Mouse (Mus musculus) ES-E14 (cell line): ENCODE measurements around the gene Ankrd42. TPM values are rescaled to one million over a fixed set of nuclear protein-coding genes. Genes with fewer than 3 reads are reported as not detected.

Source experiments
- DNase-seq: peaks from one replicate; pipeline ENCODE4 v3.0.0-alpha.2; 2013; ENCODE audit warnings: low read depth, low spot score
- H3K27ac ChIP-seq: 2 replicates; pipeline ENCODE4 v1.5.1; 2012; ENCODE audit warnings: low read depth, mild to moderate bottlenecking, low read length, moderate library complexity, mixed read lengths; ENCODE audit not compliant: poor library complexity, insufficient read depth, severe bottlenecking
- H3K36me3 ChIP-seq: 2 replicates; pipeline ENCODE4 v1.6.1; 2012; ENCODE audit warnings: mild to moderate bottlenecking, low read length, moderate library complexity, mixed read lengths; ENCODE audit not compliant: control insufficient read depth, poor library complexity, insufficient read depth, severe bottlenecking
- H3K4me1 ChIP-seq, 2 experiments: fragments of 150-350 bp in 1 of 2; sonication (generic) in 1 of 2; 2 replicates each; pipeline ENCODE4 v1.6.1; 2012; ENCODE audit warnings: low read length in 2 of 2, mild to moderate bottlenecking in 1 of 2, mixed read lengths in 1 of 2; ENCODE audit not compliant: control insufficient read depth in 2 of 2, insufficient read depth in 2 of 2, poor library complexity in 1 of 2
- H3K4me3 ChIP-seq, 2 experiments: fragments of 150-350 bp in 1 of 2; sonication (generic) in 1 of 2; 2 replicates each; pipeline ENCODE4 v1.5.1; 2012; ENCODE audit warnings: low read length in 2 of 2, low read depth in 1 of 2, mild to moderate bottlenecking in 1 of 2, mixed read lengths in 1 of 2; ENCODE audit not compliant: insufficient read depth in 1 of 2, poor library complexity in 1 of 2, severe bottlenecking in 1 of 2
- H3K9ac ChIP-seq: 2 replicates; pipeline ENCODE4 v1.6.1; 2012; ENCODE audit warnings: low read depth, mild to moderate bottlenecking, low read length, mixed read lengths; ENCODE audit not compliant: poor library complexity, insufficient read depth, severe bottlenecking
- H3K9me3 ChIP-seq: fragments of 150-350 bp; sonication (generic); 2 replicates; pipeline ENCODE4 v1.6.1; 2012; ENCODE audit warnings: low read depth, mild to moderate bottlenecking, low read length; ENCODE audit not compliant: control insufficient read depth, insufficient read depth
- CHD2 ChIP-seq: IDR thresholded peaks from 2 replicates; pipeline ENCODE4 v1.6.1; 2014; ENCODE audit warnings: mild to moderate bottlenecking, low read depth, low read length, inconsistent platforms
- HCFC1 ChIP-seq: IDR thresholded peaks from 2 replicates; pipeline ENCODE4 v1.6.1; 2012; ENCODE audit warnings: low read length, inconsistent platforms, borderline replicate concordance; ENCODE audit not compliant: insufficient read depth
- MAFK ChIP-seq: IDR thresholded peaks from 2 replicates; pipeline ENCODE4 v1.6.1; 2014; ENCODE audit warnings: mild to moderate bottlenecking, low read depth, low read length, inconsistent platforms; ENCODE audit not compliant: insufficient read depth
- ZC3H11A ChIP-seq: IDR thresholded peaks from 2 replicates; pipeline ENCODE4 v1.6.1; 2012; ENCODE audit warnings: low read depth, mild to moderate bottlenecking, inconsistent platforms, low read length, borderline replicate concordance
- ZNF384 ChIP-seq: IDR thresholded peaks from 2 replicates; pipeline ENCODE4 v1.6.1; 2012; ENCODE audit warnings: low read depth, low read length, inconsistent platforms
- in situ Hi-C, 2 experiments: fragments of 600-800 bp; cut with MboI; formaldehyde crosslinking; loops; one replicate each; pipeline ENCODE4 v1.15.1; 2025; ENCODE audit warnings: low sequenced_read_pairs in 2 of 2, inconsistent platforms in 1 of 2; ENCODE audit not compliant: unreplicated experiment in 2 of 2
- total RNA-seq: library from RNA; depleted of rRNA; stranded (reverse); fragments of 300-350 nt; gene quantifications from 2 replicates; pipeline ENCODE4 v1.2.3, GENCODE M21; 2012; rRNA removed

Ankrd42 gene
- total RNA-seq, 1 experiment = 5.2 TPM

DNA sequence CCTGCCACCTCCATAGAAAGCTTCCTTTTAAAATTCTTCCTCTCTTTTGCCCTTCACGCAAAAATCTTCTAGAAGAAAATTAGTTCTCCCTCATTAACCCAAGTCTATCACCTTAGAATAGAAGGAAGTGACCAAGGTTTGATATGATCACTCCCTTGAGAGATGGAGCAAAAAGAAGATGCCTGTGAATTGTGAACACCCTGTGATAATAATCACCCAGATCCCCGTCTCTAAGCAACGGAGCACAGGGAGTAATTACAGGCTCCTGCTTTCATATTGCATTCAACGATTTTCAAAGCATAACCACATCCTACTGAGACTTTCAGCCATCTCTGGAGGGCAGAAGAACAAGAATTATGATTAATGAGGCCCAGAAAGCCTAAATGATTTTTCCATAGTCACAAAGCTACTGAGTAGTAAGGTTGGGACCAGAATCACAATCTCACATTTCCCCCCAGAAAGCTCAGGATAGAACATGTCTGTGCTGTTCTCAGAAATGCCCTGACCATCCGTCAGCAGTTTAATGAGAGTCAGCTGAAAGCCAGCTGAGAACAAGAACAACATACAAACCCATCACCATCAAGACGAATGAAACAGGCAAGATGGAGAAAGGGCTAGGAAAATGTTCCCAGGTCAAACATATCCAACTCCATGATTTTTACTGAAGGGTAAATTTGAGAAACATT lies 104.4 kb downstream of the Ankrd42 start:
- H3K9ac ChIP-seq = no peak overlapping the region
- no peak for DNase-seq
- H3K36me3 ChIP-seq = no peaks in the 10 kb centered on the region
- H3K4me3 ChIP-seq = no peak overlapping the region
- no peaks in the 10 kb centered on the region for H3K4me1 ChIP-seq
- H3K9me3 ChIP-seq = no peaks in the 10 kb centered on the region
- H3K27ac ChIP-seq = no peak overlapping the region
- TF ChIP-seq MAFK (no peak), ZC3H11A (no peak), CHD2 (no peak), HCFC1 (no peak), ZNF384 (no peak)
- in situ Hi-C loops = no loop called here

Other genes starting within 250 kb of the Ankrd42 start
- gene Ccdc90b, start 76.0 kb downstream of the Ankrd42 start, total RNA-seq = 13.8 and 16.9 TPM in 2 replicates
- gene Pcf11, start 32.8 kb upstream of the Ankrd42 start, total RNA-seq = 49.9 TPM in 2 replicates
- 6.8 and 7.4 TPM in 2 replicates for gene Rab30, start 104.5 kb upstream of the Ankrd42 start, total RNA-seq
- 37.8 and 46.3 TPM in 2 replicates for gene Ddias, start 237.1 kb upstream of the Ankrd42 start, total RNA-seq
- 27.7 and 37.7 TPM in 2 replicates for gene Prcp, start 237.3 kb upstream of the Ankrd42 start, total RNA-seq